Mouse (Mus musculus) kidney, adult 11 months (tissue): ENCODE results near the gene Lonp2.

ENCODE experiments used
- DNase-seq: peaks from one replicate; pipeline ENCODE4 v3.0.0; 2022

The Lonp2 gene

GRCm38 (mm10) chr8:86759090-86759491 lies 135.2 kb downstream of the Lonp2 start:
- DNase-seq = no peak

GRCm38 (mm10) chr8:86760746-86761145 lies 136.9 kb downstream of the Lonp2 start:
- DNase-seq = no peak

- no peak for DNase-seq
Observed at GRCm38 (mm10) chr8:86762806-86763205, 139.0 kb downstream of the Lonp2 start.

- DNase-seq = no peak
Observed at GRCm38 (mm10) chr8:86765155-86765554, 141.3 kb downstream of the Lonp2 start.

GRCm38 (mm10) chr8:86765669-86766068 lies 141.8 kb downstream of the Lonp2 start:
- no peak for DNase-seq

GRCm38 (mm10) chr8:86766548-86767211 lies 142.8 kb downstream of the Lonp2 start:
- DNase-seq = peak; percentile 67

- DNase-seq = no peak
Observed at GRCm38 (mm10) chr8:86768499-86768898, 144.7 kb downstream of the Lonp2 start.

- peak; percentile 45 for DNase-seq
Observed at GRCm38 (mm10) chr8:86769945-86770715, 146.3 kb downstream of the Lonp2 start.
